Mouse (Mus musculus): ENCODE results near the gene Tmem160. TPM values are rescaled to one million over a fixed set of nuclear protein-coding genes. Genes with fewer than 3 reads are reported as not detected.

Gene Tmem160
- 62.0 and 71.4 TPM in 2 replicates for polyA plus RNA-seq (2014; fragmentation: Nextera tagmentation; extraction: Ambion mirVana)

GRCm38 (mm10) chr7:16452587-16453073, at the start of gene Tmem160:
Gene Tmem160, plus strand, starts transcription at chr7:16452779.
- Histone ChIP-seq H3K9ac (ENCODE audit: low read length) (peak within 1 kb of the TSS; percentile 74), H3K4me3 (ENCODE audit: low read depth, low read length) (peak within 1 kb of the TSS; percentile 79), H3K27ac (replicated peaks; ENCODE audit: low read depth, low read length) (no peak within 1 kb of the TSS; the same call in 1 of the 2 replicates), H3K27me3 (ENCODE audit: control insufficient read depth, insufficient read depth, low read length) (no peaks in the 10 kb centered on the region), H3K4me2 (ENCODE audit: low read depth, severe bottlenecking) (peak within 1 kb of the TSS; percentile 93), H3K4me1 (ENCODE audit: control insufficient read depth, insufficient read depth, low read length) (peaks cover 3% of the 10 kb centered on the region; the same call in 1 of the 2 replicates), H3K36me3 (ENCODE audit: control insufficient read depth, insufficient read depth, low read length) (no peaks in the 10 kb centered on the region), H3K9me3 (ENCODE audit: control insufficient read depth, low read length) (no peaks in the 10 kb centered on the region)
- peak; percentile 96 for ATAC-seq (ENCODE audit: insufficient number of reproducible peaks, low FRiP score, low TSS enrichment, low read depth)
- peak; percentile 89 for DNase-seq (ENCODE audit: low spot score)
- under 1% methylated on average over 30 of the region's 30 CpGs for WGBS

GRCm38 (mm10) chr7:16402968-16403948, 49.3 kb upstream of the Tmem160 start:
- no peaks in the 10 kb centered on the region for H3K9me3 ChIP-seq (ENCODE audit: control insufficient read depth, low read length)
- peak overlapping the region; percentile 89 for H3K4me3 ChIP-seq (ENCODE audit: low read depth, low read length)
- peak overlapping the region; percentile 87 for H3K4me2 ChIP-seq (ENCODE audit: low read depth, severe bottlenecking)
- H3K4me1 ChIP-seq (ENCODE audit: control insufficient read depth, insufficient read depth, low read length) = peaks cover 6% of the 10 kb centered on the region; the same call in 1 of the 2 replicates
- ATAC-seq (ENCODE audit: insufficient number of reproducible peaks, low FRiP score, low TSS enrichment, low read depth) (no peak), DNase-seq (ENCODE audit: low spot score) (peak; percentile 41)
- no peaks in the 10 kb centered on the region for H3K27me3 ChIP-seq (ENCODE audit: control insufficient read depth, insufficient read depth, low read length)
- peak overlapping the region; percentile 100 for H3K9ac ChIP-seq (ENCODE audit: low read length)
- H3K36me3 ChIP-seq (ENCODE audit: control insufficient read depth, insufficient read depth, low read length) = no peaks in the 10 kb centered on the region
- H3K27ac ChIP-seq (replicated peaks; ENCODE audit: low read depth, low read length) = no peak overlapping the region
- WGBS = 64% methylated on average over 21 of the region's 21 CpGs

- WGBS = 93% methylated on average over 3 of the region's 3 CpGs
- Histone ChIP-seq H3K36me3 (ENCODE audit: control insufficient read depth, insufficient read depth, low read length) (no peaks in the 10 kb centered on the region), H3K4me3 (ENCODE audit: low read depth, low read length) (no peak overlapping the region), H3K27ac (replicated peaks; ENCODE audit: low read depth, low read length) (no peak overlapping the region), H3K9me3 (ENCODE audit: control insufficient read depth, low read length) (no peaks in the 10 kb centered on the region), H3K4me2 (ENCODE audit: low read depth, severe bottlenecking) (no peak overlapping the region), H3K27me3 (ENCODE audit: control insufficient read depth, insufficient read depth, low read length) (no peaks in the 10 kb centered on the region), H3K4me1 (ENCODE audit: control insufficient read depth, insufficient read depth, low read length) (peaks cover 6% of the 10 kb centered on the region; the same call in 1 of the 2 replicates), H3K9ac (ENCODE audit: low read length) (no peak overlapping the region)
- ATAC-seq (ENCODE audit: insufficient number of reproducible peaks, low FRiP score, low TSS enrichment, low read depth) = no peak
- DNase-seq (ENCODE audit: low spot score) = no peak
Measured at GRCm38 (mm10) chr7:16404315-16405072, 48.1 kb upstream of the Tmem160 start.

GRCm38 (mm10) chr7:16405073-16405455, 47.5 kb upstream of the Tmem160 start:
- peaks cover 6% of the 10 kb centered on the region; the same call in 1 of the 2 replicates for H3K4me1 ChIP-seq (ENCODE audit: control insufficient read depth, insufficient read depth, low read length)
- H3K4me2 ChIP-seq (ENCODE audit: low read depth, severe bottlenecking) = no peak overlapping the region
- no peaks in the 10 kb centered on the region for H3K36me3 ChIP-seq (ENCODE audit: control insufficient read depth, insufficient read depth, low read length)
- WGBS = 76% methylated on average over 2 of the region's 2 CpGs
- no peak for ATAC-seq (ENCODE audit: insufficient number of reproducible peaks, low FRiP score, low TSS enrichment, low read depth)
- H3K9ac ChIP-seq (ENCODE audit: low read length) = no peak overlapping the region
- no peak for DNase-seq (ENCODE audit: low spot score)
- H3K4me3 ChIP-seq (ENCODE audit: low read depth, low read length) = no peak overlapping the region
- no peaks in the 10 kb centered on the region for H3K27me3 ChIP-seq (ENCODE audit: control insufficient read depth, insufficient read depth, low read length)
- H3K27ac ChIP-seq (replicated peaks; ENCODE audit: low read depth, low read length) = no peak overlapping the region
- no peaks in the 10 kb centered on the region for H3K9me3 ChIP-seq (ENCODE audit: control insufficient read depth, low read length)

- ATAC-seq (ENCODE audit: insufficient number of reproducible peaks, low FRiP score, low TSS enrichment, low read depth) (no peak), DNase-seq (ENCODE audit: low spot score) (no peak)
- no peak overlapping the region for H3K27ac ChIP-seq (replicated peaks; ENCODE audit: low read depth, low read length)
- no peak overlapping the region for H3K4me3 ChIP-seq (ENCODE audit: low read depth, low read length)
- H3K9me3 ChIP-seq (ENCODE audit: control insufficient read depth, low read length) = no peaks in the 10 kb centered on the region
- no peaks in the 10 kb centered on the region for H3K27me3 ChIP-seq (ENCODE audit: control insufficient read depth, insufficient read depth, low read length)
- no peak overlapping the region for H3K9ac ChIP-seq (ENCODE audit: low read length)
- WGBS = 78% methylated on average over 11 of the region's 11 CpGs
- no peak overlapping the region for H3K4me2 ChIP-seq (ENCODE audit: low read depth, severe bottlenecking)
- peaks cover 6% of the 10 kb centered on the region; the same call in 1 of the 2 replicates for H3K4me1 ChIP-seq (ENCODE audit: control insufficient read depth, insufficient read depth, low read length)
- H3K36me3 ChIP-seq (ENCODE audit: control insufficient read depth, insufficient read depth, low read length) = no peaks in the 10 kb centered on the region
Measured at GRCm38 (mm10) chr7:16405516-16406351, 46.8 kb upstream of the Tmem160 start.

GRCm38 (mm10) chr7:16406978-16407377, 45.6 kb upstream of the Tmem160 start:
- Histone ChIP-seq H3K9ac (ENCODE audit: low read length) (no peak overlapping the region), H3K27me3 (ENCODE audit: control insufficient read depth, insufficient read depth, low read length) (no peaks in the 10 kb centered on the region), H3K27ac (replicated peaks; ENCODE audit: low read depth, low read length) (no peak overlapping the region), H3K4me3 (ENCODE audit: low read depth, low read length) (no peak overlapping the region), H3K36me3 (ENCODE audit: control insufficient read depth, insufficient read depth, low read length) (no peaks in the 10 kb centered on the region), H3K4me2 (ENCODE audit: low read depth, severe bottlenecking) (no peak overlapping the region), H3K9me3 (ENCODE audit: control insufficient read depth, low read length) (no peaks in the 10 kb centered on the region), H3K4me1 (ENCODE audit: control insufficient read depth, insufficient read depth, low read length) (peaks cover 6% of the 10 kb centered on the region; the same call in 1 of the 2 replicates)
- ATAC-seq (ENCODE audit: insufficient number of reproducible peaks, low FRiP score, low TSS enrichment, low read depth) = no peak
- WGBS = 97% methylated on average over 3 of the region's 3 CpGs
- no peak for DNase-seq (ENCODE audit: low spot score)

GRCm38 (mm10) chr7:16411100-16411499, 41.5 kb upstream of the Tmem160 start:
- no peak for DNase-seq (ENCODE audit: low spot score)
- ATAC-seq (ENCODE audit: insufficient number of reproducible peaks, low FRiP score, low TSS enrichment, low read depth) = no peak
- Histone ChIP-seq H3K4me2 (ENCODE audit: low read depth, severe bottlenecking) (no peak overlapping the region), H3K36me3 (ENCODE audit: control insufficient read depth, insufficient read depth, low read length) (peaks cover 4% of the 10 kb centered on the region; the same call in 1 of the 2 replicates), H3K9ac (ENCODE audit: low read length) (no peak overlapping the region), H3K27me3 (ENCODE audit: control insufficient read depth, insufficient read depth, low read length) (no peaks in the 10 kb centered on the region), H3K4me3 (ENCODE audit: low read depth, low read length) (no peak overlapping the region), H3K4me1 (ENCODE audit: control insufficient read depth, insufficient read depth, low read length) (peaks cover 3% of the 10 kb centered on the region; the same call in 1 of the 2 replicates), H3K27ac (replicated peaks; ENCODE audit: low read depth, low read length) (no peak overlapping the region), H3K9me3 (ENCODE audit: control insufficient read depth, low read length) (no peaks in the 10 kb centered on the region)
- 95% methylated on average over 5 of the region's 5 CpGs for WGBS
